Mouse (Mus musculus) midbrain, embryonic 14.5 days (tissue): ENCODE data around the gene Vmn2r112. TPM values are rescaled to one million over a fixed set of nuclear protein-coding genes. Genes with fewer than 3 reads are reported as not detected.
"Not testable (repeated sequence)": the region's sequence is repeated elsewhere in the genome, so short reads cannot be mapped to it uniquely, and the experiment has no call there.

Experiments used
- ATAC-seq: fragments of 200-750 bp; cut with Nextera tagmentation; 2 replicates; pipeline ENCODE4 v1.8.0; 2017; ENCODE audit warnings: moderate number of reproducible peaks, moderate library complexity; ENCODE audit not compliant: low FRiP score, low TSS enrichment
- DNase-seq: peaks from one replicate; pipeline ENCODE4 v3.0.0-alpha.2; 2015
- H3K27ac ChIP-seq: fragments of 300-500 bp; sonication (generic); replicated peaks from 2 replicates; pipeline ENCODE4 v1.5.1; 2014; ENCODE audit warnings: mild to moderate bottlenecking, low read depth, low read length, moderate library complexity
- H3K27me3 ChIP-seq: fragments of 300-500 bp; sonication (generic); 2 replicates; pipeline ENCODE4 v1.6.1; 2014; ENCODE audit warnings: low read length, control low read depth, mixed read lengths; ENCODE audit not compliant: control insufficient read depth, insufficient read depth
- H3K36me3 ChIP-seq: fragments of 300-500 bp; sonication (generic); 2 replicates; pipeline ENCODE4 v1.6.1; 2014; ENCODE audit warnings: low read length, control low read depth; ENCODE audit not compliant: control insufficient read depth, insufficient read depth
- H3K4me1 ChIP-seq: fragments of 300-500 bp; sonication (generic); 2 replicates; pipeline ENCODE4 v1.6.1; 2014; ENCODE audit warnings: mild to moderate bottlenecking, antibody characterized with exemption, low read length, control low read depth; ENCODE audit not compliant: control insufficient read depth, insufficient read depth
- H3K4me2 ChIP-seq: fragments of 300-500 bp; sonication (generic); 2 replicates; pipeline ENCODE4 v1.6.1; 2014; ENCODE audit warnings: mild to moderate bottlenecking, low read length, moderate library complexity
- H3K4me3 ChIP-seq: fragments of 300-500 bp; sonication (generic); replicated peaks from 2 replicates; pipeline ENCODE4 v1.5.1; 2014; ENCODE audit warnings: low read depth, low read length
- H3K9ac ChIP-seq: fragments of 300-500 bp; sonication (generic); replicated peaks from 2 replicates; pipeline ENCODE4 v1.6.1; 2014; ENCODE audit warnings: mild to moderate bottlenecking, low read length, moderate library complexity
- H3K9me3 ChIP-seq: fragments of 300-500 bp; sonication (generic); 2 replicates; pipeline ENCODE4 v1.6.1; 2016; ENCODE audit warnings: low read length, control low read depth, mixed read lengths; ENCODE audit not compliant: control insufficient read depth
- WGBS: fragments of 180-500 bp; shearing (Covaris S2); extraction: QIAGEN DNeasy Blood & Tissue Kit; methylation state at CpG from one replicate; pipeline ENCODE4 v1.1.7; 2014; 5-methylcytosine and 5-hydroxymethylcytosine counted together
- polyA plus RNA-seq: library from polyadenylated mRNA; unstranded; fragments of >200 nt; fragmentation: Nextera tagmentation; extraction: Ambion mirVana; gene quantifications from 2 replicates; pipeline ENCODE4 v1.2.1, GENCODE M21; 2014

Gene Vmn2r112
- polyA plus RNA-seq = not detected in 2 replicates

DNA sequence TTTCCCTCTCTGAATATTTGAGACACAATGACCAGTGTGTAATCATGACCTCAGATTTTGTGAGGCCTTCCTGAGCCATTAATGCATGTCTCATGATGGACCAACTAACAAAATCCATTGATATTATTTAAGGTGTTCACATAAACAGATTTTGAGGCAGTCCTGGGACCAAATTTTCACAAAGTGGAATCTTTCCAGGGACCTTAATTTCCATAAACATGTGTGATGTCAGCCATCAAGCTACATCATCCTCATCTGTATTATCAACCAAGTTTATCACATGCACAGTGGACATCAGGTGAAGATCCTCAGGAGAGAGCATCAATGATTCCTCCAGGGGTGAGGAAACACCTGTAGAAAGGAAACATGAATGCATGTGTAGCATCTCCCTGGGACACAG, at the start of gene Vmn2r112:
Vmn2r112 (plus strand) TSS at position 301 of the 400 bp plus-strand sequence.
- H3K9me3 ChIP-seq, DNase-seq, H3K27ac ChIP-seq, H3K27me3 ChIP-seq, H3K36me3 ChIP-seq, ATAC-seq, H3K4me2 ChIP-seq, H3K4me1 ChIP-seq, H3K9ac ChIP-seq, H3K4me3 ChIP-seq: not testable (repeated sequence)

DNA sequence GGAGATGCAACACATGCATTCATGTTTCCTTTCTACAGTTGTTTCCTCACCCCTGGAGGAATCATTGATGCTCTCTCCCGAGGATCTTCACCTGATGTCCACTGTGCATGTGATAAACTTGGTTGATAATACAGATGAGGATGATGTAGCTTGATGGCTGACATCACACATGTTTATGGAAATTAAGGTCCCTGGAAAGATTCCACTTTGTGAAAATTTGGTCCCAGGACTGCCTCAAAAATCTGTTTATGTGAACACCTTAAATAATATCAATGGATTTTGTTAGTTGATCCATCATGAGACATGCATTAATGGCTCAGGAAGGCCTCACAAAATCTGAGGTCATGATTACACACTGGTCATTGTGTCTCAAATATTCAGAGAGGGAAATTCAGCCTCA, 27.4 kb upstream of the Vmn2r112 start, which contains the start of gene Vmn2r111:
Vmn2r111 (minus strand) TSS at position 101 of the 400 bp plus-strand sequence.
- 62% methylated on average over 1 of the region's 1 CpGs for WGBS
- ATAC-seq, DNase-seq, H3K4me1 ChIP-seq, H3K4me3 ChIP-seq, H3K9me3 ChIP-seq, H3K27ac ChIP-seq, H3K36me3 ChIP-seq, H3K4me2 ChIP-seq, H3K9ac ChIP-seq, H3K27me3 ChIP-seq: not testable (repeated sequence)

DNA sequence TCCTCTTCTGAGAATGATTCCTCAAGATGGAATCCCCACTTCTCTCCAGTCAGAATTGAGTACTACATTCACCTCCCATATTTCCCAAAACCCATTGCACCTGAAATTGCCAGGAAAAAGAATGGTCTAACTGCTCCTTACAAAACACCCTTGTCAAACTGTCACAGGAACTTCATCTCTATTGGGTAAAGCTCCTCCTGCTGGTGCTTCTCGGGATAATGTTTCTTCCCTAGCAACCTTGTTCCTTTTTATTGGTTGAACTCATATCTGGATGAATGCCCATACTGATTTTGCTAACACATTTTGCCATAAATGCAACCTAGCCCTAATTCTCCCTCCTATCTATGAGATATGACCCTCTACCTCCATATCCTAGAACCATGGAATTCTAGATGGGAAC, 29.9 kb downstream of the Vmn2r112 start:
- 57% methylated on average over 1 of the region's 1 CpGs for WGBS
- Histone ChIP-seq H3K27me3 (no peaks in the 10 kb centered on the region), H3K4me3 (no peak overlapping the region), H3K4me1 (no peaks in the 10 kb centered on the region), H3K9ac (no peak overlapping the region), H3K36me3 (no peaks in the 10 kb centered on the region), H3K4me2 (no peak overlapping the region), H3K9me3 (peaks cover 6% of the 10 kb centered on the region), H3K27ac (no peak overlapping the region)
- DNase-seq (no peak), ATAC-seq (no peak)

Other genes starting within 250 kb of the Vmn2r112 start
- gene Zfp944, start 239.6 kb upstream of the Vmn2r112 start, polyA plus RNA-seq = 15.8 and 17.0 TPM in 2 replicates
- 10.8 and 11.6 TPM in 2 replicates for gene Zfp758, start 239.5 kb upstream of the Vmn2r112 start, polyA plus RNA-seq
- 30.7 and 41.9 TPM in 2 replicates for gene Zfp946, start 176.7 kb upstream of the Vmn2r112 start, polyA plus RNA-seq
- not detected in 2 replicates for gene Vmn2r111, start 27.5 kb upstream of the Vmn2r112 start, polyA plus RNA-seq